Mouse (Mus musculus) cerebellum, postnatal 4 days (tissue): ENCODE data around the gene Rbbp5.

ENCODE experiments used
- DNase-seq, 2 experiments: peaks; one replicate each; pipeline ENCODE4 v3.0.0; 2022; ENCODE audit warnings: low spot score in 2 of 2, mixed read lengths in 1 of 2

Rbbp5 gene

DNA sequence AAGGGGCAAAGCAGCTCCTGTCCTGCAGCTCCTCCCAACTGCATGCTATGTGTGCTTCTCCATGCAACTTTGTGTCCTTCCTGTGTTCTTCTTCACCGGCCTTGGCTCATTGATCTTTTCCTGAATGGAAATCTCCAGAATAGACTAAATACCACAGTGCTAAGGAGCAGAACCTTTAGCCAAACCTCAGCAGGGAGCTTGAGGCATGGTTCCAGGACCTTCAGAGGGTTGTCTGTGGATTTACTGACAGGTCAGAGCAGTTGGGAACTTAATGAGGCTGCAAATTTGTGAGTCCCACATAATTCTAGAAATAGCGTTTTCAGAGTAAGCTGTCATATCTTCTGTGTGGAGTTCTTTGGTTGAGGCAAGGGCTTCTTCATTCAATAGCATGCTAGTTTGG lies 23.4 kb downstream of the Rbbp5 start:
- no peak for DNase-seq

DNA sequence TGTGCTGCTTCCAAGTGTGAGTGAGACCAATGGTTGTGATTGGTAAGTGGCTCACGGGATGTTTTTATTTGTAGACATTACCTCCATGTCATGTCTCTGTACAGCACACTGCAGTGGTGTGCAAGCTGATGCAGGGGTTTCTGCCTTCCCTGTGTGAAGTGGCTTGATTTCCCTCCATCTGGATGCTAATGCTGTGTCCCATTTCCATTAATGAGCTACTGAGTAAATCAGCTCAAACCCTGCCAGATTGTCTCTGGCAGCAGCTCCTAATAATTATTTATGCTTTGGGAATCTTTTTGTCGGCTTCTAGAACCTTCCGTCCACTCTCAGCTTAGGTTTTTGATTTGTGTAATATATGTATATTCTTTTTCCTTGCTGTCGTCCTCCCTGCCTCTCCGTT lies 28.0 kb downstream of the Rbbp5 start:
- no peak for DNase-seq

DNA sequence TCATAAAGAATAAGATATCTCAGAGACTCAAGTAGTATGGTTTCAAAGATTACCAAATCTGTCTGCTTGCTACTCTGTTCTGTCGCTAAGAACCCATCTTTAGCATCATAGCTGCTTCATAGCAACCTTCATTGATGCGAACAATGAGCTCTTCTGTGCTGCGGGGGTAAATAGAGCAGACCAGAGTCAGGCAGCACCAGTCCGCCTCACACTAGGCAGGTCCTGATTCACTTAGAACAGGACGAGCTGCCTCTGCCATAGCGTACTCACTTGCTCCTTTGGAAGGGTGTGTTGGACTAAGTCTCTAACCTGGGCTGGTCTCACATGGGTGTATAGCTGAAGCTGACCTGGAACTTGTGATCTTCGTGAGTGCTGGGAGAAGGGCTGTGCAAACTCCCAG lies 28.9 kb downstream of the Rbbp5 start, which contains the start of gene Tmem81:
Tmem81 (plus strand) TSS at position 173 of the 400 bp plus-strand sequence.
- DNase-seq: no peak

DNA sequence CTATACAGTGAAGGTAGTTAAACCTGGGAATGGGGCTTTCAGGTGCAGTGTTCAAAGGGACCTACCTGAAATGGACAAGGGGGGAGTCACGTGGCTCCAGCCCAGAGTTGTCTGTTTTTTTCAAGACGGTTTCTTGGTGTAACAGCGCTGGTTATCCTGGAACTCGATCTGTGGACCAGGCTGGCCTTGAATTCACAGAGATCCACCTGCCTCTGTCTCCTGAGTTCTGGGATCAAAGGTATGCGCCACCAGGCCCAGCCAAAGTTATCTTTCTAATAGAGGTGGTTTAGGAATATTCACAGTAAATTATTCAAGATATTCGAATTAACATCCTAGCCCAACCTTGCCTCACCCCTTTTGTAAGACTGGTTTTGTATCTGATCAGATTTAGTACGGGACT lies 29.5 kb downstream of the Rbbp5 start:
- no peak for DNase-seq

DNA sequence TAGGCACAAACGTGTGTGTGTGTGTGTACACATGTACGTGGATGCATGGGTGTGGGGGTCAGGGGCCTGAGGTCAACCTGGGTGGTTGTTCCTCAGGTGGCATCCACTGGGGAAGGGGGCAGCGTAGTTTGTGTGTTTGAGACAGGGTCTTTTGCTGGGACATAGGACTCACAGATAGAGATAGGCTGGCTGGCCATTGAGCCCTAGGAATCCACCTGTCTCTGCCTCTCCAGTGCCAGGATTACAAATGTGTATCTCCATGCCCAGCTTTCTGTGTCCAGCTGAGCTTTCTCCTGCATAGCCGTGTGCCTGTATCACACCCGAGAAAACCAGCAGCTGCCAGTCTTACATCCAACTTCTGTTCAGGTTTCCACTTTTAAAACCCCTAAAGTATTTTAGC lies 32.6 kb downstream of the Rbbp5 start:
- no peak for DNase-seq

DNA sequence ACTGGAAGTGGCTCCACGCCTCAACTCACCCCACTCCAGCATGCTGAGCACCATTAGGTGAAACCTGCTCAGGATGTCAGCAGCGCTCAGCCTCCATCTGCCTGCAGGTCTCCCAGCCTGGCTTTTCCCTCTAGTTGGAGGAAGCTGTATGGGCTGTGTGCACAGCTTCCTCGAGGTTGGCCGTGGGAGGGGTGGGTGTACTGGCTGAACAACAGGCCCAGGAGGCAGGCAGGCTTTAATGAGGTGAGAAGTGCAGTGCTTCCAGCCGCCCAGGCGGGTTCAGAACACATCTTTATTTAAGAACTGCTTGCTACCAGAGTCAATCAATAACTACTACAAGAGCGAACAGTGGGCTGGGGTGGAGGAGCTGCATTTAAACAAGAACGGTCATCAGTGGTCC lies 34.4 kb downstream of the Rbbp5 start:
- no peak for DNase-seq

DNA sequence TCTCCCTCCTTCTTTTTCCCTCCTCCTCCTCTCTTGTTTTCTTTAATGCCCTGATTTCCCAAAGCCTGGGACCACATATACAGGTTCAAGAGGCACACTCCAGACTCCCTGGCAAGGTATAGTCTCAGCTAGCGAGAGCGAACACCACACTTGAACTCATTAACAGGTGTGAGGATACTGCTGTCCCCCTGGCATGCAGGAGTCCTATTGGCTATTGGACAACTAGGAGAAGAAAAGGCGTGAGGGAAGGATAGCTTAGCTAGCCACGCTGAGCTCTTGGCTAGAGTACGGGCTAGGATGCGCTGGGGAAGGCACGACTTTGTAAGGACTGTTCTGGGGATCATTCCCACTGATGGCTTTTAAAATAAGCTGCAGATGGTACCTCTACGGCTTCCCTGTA lies 34.9 kb downstream of the Rbbp5 start:
- no peak for DNase-seq

DNA sequence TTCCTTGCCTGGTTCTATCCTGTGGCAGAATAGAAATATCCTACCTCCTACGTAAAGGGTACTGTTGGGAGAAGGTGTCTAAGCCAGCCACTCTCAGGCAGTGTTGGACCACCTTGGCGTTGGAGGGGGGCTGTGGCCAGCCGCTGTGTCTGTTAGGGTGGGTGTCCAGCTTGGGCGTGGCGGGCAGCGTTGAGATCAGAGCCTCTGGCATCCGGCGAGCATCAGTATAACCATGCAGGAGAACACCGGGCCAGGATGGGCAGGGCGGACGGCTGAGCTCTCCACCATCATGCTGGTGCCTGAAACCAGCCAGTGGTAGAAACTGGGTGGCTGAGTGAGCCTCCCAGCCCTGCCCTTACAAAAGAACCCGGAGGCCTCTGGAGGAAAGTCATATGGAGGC lies 38.2 kb downstream of the Rbbp5 start:
- no peak for DNase-seq

DNA sequence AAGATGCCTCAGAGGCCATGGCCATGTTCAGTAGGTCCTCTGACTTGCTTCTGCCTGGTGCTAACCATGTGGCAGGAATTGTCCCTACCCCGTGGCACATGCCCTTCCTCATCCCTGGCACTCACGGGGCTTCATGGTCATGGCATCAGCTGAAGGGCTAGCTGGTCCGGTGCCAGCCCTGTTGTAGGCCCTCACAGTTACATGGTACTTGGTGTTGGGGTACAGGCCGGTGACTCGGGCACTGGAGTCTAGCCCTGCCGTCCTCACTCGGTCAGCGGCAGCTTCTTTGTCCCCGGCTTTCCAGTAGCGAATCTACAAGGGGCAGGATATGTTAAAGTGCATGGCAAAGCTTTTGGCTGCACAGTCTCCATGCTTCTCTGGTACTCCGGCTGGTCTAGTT lies 39.6 kb downstream of the Rbbp5 start:
- DNase-seq: no peak

DNA sequence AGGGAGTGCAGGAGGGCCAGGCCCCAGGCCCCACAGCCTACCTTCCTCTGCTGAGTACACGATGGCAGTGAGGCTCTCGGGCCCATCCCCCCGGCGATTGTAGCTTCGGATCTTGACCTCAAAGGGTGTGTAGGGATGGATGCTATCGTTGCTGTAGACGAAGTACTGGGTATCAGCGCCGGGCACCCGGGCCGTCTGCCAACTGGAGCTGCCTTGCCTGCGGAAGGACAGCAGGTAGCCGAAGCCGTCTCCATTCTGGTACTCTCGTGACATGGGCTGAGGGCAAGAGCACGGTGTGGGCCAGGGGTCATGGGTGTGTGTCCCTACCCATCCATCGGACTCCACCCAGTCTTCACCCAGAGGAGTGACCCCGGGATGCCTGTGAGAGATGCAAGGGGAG lies 41.5 kb downstream of the Rbbp5 start:
- DNase-seq: no peak

DNA sequence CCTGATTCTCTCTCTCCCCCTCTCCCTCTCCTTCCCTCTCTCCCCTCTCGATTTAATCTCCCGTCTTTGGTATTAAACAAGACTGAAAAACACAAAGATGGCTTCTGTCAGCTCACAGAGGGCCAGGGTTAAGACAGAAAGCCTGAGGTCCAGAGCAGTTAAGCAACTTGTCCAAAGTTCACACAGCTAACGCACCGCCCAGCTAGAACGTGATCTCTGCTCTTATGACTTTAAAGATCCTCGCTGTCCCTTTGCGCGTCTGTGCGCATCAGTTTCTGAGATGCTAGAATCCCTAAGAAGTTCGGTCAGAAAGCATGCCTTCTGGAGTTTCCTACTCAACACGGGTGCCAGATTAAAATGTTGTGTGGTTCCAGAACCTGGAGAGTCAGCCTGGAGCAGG lies 42.6 kb downstream of the Rbbp5 start:
- DNase-seq: no peak

DNA sequence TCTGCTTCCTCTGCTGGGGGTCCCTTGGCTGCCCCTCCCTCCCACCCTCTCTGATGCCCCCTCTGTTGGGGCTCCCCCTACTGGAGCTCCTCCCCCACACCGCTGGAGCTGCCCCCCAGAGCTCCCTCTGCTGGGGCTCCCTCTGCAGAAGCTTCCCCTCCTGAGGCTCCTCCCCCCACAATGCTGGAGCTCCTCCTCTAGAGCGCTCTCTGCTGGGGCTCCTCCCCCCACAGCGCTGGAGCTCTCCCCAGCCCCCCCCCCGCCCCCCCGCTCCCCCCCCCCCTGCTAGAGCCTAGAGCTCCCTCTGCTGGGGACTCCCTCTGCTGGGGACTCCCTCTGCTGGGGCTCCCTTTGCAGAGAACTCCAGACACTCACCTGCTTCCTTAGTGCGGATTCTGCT lies 43.6 kb downstream of the Rbbp5 start:
- DNase-seq: no peak

DNA sequence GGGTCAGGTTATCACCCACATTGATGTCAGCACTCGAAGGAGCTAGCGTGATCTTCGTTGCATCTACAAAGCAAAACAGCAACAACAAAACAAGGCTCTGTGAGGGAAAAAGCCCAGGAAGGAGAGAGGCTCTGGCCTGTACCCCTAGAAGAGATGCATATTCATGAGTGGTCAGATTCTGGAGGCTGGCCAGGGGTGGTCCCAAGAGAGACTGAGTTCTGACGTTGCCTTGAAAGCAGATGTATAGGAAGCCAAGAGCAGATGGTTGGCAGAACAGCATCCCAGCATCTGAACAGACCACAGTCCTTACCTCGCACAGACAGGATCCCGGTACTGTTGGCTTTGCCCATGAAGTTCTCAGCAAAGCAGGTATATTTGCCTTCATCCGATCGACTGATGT lies 45.9 kb downstream of the Rbbp5 start:
- DNase-seq: peak in 1 of 2 experiments; percentile 62

DNA sequence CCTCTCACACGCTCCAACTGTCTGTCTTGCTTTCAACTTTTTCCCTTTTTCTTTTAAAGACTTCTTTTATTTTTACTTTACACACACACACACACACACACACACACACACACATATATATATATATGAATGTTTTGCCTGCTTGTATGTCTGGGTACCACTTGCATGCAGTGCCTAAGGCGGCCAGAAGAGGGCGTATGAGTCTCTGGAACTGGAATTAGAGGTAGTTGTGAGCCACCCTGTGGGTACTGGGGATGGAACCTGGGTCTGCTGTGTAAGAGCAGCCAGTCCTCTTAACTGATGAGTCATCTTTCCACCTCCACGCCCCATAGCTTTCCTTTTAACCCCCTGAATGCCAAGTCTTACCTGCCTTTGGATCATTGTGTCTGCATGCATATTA lies 46.8 kb downstream of the Rbbp5 start:
- peak in 1 of 2 experiments; percentile 47 for DNase-seq

DNA sequence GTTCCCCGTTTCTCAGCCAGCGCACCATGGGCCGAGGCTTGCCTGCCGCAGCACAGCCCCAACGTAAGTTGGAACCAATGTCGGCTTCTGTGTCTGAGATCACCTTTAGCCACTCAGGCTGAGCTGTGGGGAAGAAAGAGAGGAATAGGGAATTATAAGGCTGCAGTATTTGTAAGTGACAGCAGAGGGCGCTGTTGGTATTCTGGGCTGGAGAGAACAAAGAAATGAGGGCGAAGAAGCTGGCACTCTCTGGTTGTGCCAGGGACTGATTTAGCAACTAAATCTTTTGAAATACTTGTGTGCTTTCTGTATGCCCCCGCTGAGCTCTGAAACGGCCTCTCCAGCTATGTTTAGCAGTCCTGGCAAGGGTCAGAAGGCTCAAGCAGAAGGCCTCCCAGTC lies 48.7 kb downstream of the Rbbp5 start:
- peak; percentile 56 to 88 for DNase-seq

DNA sequence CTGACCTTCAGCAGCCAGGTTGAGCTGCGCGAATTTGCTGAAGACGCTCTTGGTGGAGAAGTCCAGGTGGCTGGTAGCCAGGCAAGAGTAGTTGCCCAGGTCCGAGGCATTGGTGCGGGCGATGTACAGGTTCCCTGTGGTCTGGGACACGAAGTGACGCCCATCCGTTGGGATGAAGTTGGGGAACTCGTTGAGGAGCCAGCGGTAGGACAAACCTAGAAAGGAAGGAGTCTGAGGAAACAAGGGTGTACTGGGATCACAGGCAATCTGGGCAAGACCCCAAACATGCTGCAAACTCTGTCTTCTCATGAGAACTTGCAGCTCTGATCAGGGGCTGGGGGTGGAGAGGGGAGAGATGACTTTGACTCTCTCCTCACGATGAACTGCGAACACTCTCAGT lies 50.9 kb downstream of the Rbbp5 start:
- no peak for DNase-seq

DNA sequence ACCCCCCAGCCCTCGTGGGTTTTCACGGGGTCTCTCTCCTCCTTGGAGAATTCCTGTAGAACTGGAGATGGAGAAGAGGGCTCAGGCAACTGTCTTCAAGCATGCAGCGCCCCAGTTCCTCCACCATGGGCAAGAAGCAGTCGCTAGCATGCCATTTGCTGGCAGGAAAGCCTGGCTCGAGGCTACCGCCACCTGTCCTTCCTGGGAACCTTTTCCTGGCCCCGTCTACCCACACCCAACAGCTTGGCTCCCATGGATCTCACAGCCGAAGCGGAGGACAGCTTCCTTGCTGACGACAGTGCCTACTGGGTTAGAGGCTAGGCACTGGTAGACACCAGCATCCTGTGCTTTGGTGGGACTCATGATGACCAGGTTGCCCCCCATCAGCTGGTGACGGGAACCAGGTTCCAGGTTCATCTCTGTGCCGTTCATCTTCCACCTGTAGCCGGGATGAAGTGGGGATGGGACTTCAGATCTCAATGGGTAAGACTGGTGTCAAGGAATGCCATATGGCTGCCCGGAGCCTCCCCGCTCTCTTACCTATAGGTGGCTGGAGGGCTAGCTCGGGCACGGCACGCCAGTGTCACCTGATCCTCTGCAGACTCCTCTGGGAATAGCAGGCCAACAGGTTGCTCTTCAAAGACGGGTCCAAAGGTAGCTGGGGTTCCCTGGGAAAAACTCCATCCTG lies 51.6 kb downstream of the Rbbp5 start:
- no peak for DNase-seq

DNA sequence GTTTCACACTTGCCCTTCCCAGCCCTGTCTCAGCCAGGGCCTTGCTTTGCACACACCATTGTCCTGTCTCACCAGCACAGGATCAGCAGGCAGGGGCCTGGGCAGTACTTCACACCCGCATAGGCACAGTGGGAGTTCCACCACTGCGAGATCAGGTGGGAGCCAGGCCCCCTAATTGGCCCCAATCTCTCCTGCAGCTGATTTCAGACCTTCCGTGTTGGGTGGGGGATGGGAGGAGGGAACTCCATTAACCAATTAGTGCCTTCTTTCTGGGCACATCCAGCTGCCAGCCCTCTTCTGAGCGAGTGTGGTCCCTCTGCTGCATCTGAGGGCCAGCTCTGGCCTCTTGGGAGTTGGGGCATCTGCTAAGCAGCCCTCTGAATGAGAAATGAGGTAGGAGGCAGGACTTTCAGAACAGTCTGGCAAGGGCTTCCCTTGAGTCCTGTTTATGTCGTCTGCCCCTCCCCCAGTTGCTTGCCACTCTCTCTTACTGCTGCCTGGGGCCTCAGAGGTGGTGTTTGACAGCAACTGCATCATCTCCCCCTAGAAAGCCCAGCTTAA lies 53.5 kb downstream of the Rbbp5 start:
- peak in 1 of 2 experiments; percentile 57 for DNase-seq

DNA sequence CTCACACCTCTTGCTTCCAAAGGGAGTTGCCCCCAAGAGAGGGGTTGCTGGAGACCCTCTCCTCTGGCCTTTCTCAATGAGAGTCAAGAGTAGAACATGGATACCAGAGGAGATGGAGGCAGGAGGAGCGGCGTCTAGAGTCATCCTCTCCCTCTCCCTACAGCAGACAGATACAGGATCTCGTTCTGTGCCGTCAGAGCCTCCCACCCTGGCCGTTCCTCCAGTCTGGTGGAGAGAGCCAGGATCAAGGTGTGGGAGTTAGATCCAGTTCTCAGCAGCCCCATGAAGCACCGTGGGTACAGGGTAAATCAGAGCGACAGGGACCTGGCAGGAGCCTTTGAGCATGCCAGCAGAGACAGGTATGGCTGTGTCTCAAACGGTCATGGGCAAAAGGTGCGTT lies 55.4 kb downstream of the Rbbp5 start:
- no peak for DNase-seq

DNA sequence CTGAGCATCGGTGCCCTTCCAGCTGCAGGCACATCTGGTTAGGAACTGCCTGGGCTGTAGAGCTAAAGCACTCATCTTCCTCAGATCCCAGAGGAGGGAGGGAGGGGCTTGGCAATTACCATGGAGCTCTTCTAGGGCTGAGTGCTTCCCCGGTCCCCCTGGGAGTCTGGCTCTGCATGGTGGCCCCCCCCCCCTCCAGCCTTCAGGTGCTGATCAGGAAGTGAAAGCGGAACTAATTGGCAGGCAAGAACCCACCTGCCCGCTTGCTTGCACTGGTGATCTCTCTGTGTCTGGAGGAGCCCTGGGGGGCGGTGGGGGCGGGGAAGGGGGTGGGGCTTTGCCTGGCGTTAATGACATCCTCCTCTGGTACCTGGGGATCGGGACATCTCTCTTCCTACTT lies 56.7 kb downstream of the Rbbp5 start:
- no peak for DNase-seq

DNA sequence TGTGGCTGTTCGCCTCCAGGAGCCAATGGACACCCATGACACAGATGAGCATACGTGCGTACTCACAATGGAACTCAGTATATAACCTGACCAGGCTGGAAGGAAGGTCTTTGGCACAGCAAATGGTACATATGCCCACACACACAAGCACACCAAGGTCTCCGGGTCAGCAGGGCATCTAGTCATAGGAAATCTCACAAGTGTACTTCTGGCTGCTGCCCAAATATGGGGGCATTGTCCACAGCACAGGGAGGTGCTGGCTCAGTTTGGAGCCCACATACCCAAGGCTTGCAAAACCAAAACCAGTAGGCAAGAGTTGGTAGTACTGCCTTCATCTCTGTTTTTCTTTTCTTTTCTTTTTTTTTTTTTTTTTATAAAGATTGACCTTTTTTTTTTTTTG lies 58.4 kb downstream of the Rbbp5 start:
- DNase-seq: no peak

DNA sequence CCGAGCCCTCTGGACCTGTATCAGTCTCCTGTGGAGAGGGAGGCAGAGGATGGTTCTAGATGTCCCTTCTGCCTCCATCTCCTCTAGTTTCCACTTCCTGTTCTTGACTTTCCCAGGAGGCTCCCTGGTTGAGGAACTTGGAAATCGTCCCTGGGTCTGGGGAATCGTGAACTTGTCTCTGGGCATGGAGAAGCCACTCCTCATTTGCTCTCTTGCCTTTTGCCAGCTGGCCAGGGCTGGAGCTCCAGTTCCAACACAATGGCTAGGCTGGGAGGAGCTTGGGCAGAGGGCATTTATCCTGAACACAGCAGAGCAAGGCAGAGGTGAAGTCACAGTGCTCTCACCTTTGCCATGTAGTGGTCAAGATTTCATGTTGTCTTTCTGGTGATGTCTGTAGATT lies 59.3 kb downstream of the Rbbp5 start:
- no peak for DNase-seq

DNA sequence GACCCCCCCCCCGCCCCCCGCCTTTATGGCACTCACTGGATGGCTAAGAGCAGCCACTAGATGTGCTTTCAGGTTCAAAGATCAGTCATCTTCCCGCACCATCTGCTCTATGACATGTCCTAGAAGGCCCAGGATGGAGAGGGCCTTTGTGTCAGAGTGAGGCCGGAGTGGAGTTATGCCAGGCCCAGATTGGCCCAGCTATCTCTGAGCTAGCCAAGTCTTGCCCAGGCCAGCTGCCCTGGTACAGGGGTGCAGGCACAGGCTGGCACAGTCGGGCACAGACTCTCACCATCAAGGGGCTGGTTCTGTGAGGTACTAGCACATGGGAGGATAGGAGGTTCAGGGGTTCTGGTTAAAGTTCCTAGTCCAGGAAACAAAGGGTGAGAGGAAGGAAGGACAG lies 60.6 kb downstream of the Rbbp5 start:
- peak in 1 of 2 experiments; percentile 65 for DNase-seq

DNA sequence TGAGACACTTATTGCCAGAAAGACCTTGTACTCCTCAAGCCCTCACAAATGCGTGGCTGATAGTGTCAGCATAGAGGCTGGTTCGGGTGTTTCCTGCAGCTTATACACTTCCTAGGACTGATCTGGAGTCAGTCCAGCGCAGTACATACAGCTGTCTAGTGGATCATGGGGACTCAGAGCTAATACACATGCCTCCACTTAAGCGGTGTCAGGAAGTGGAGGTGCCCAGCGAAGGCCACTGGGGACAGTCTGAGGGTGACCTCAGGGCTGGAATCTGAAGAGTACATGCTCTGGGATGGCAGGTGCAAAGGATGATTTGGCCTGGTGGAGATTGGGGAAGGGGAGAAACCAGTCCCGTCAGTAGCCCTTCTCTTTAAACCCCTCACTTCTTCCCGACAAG lies 63.5 kb downstream of the Rbbp5 start:
- no peak for DNase-seq
